Mouse (Mus musculus) layer of hippocampus, adult 9-11 months (tissue): ENCODE measurements around the gene Lgr4.

Experiments used
- DNase-seq: peaks from one replicate; pipeline ENCODE4 v3.0.0; 2022

The Lgr4 gene

DNA sequence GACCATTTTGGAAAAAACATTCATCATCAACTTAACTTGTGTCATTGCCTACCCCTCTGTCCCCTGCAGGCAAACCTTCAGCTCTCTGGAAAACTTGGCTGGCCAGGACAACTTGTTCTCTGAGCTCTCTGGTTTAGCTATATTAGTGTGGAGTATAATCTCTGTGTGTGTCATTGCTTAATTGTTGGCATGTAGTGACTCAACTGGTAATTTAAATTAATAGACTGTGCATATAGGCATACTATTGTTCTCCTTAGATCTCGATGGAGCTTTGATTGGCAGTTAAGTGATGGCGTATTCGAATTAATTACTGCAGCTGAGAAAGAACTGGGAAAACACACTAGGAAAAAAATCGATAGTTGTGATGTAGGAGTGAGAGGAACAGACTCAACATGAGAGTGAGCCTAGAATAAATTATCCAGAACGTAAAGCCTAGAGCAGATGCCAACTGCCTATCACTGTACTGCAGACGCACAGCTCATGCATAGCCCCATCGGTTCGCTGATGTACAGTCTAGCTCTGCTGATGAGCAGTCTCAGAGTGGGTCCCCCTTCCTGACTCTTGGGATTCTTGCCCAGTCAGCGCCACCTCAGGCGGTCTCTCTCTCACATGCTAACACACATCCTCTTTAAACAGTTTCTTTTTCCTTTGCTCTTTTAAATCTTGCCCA is 35.7 kb downstream of the Lgr4 start:
- DNase-seq = no peak

DNA sequence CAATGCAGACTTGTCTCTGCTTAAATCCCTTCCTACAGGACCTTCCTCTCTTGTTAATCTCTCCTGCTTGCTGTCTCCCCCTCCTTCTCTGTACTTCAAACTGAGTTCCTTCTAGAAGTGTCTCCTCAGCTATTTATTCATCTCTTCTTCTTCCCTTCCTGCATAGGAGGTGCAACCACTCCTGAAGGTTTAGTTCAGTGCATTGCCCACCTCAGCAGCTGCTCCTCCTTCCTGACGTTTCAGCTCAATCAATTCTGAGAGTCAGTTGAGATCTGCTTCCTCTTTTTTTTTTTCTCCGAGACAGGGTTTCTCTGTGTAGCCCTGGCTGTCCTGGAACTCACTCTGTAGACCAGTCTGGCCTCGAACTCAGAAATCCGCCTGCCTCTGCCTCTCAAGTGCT is 36.4 kb downstream of the Lgr4 start:
- no peak for DNase-seq

DNA sequence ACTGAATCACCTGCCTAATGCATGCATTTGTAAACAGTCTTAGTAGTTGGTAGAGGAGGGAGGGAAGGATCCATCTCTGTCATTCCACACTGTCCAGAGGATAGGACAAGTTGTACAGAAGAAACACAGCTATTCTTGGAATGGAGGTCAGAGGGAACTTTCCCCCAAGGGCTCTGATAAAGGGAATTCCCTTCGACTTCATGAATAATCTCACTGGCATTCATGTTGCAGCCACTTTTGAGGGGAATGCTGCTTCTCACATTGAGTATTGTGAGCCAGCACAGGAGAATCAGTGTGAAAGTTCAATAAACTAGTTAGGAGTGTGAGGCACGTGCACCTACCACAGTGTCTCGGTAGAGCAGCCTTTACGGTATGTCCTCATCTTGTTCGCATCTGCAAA is 37.6 kb downstream of the Lgr4 start:
- DNase-seq = no peak

DNA sequence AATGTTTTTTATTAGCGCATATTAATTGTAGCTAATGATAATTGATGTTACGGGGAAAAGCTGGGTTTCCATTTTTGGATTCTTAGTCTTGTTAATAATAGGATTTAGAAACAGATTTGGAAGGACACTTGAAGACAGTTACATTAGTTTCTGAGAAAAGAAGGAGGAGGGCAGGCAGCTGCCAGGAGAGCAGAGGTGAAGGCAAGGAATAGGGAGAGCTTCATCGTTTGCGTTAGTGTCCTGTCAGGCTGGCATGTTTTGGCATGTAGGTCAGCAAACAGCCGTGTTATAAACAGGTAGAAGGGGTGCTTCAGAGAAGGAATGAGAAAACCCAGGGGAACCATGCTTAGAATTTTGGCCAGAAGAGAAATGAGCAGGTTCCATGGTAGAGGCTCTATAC is 38.5 kb downstream of the Lgr4 start:
- no peak for DNase-seq

DNA sequence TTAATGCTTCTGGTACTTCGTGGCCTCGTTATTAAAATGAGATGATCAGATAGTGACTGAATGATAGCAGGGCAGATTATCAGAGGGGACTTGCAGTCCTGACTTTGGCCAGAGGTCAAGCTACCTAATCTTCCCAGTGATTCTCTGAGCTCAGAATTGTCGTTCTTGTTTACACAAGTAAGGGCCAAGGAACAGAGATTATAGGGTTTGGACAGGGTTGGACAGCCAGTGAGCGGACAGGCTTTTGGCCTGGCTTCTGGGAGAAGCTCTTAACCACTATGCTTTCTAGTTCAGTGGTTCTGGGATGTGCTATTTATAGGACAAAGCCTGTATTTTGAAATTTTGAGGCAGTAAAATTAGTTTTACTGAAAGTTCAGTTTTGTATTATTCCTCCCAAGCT is 39.3 kb downstream of the Lgr4 start:
- no peak for DNase-seq

DNA sequence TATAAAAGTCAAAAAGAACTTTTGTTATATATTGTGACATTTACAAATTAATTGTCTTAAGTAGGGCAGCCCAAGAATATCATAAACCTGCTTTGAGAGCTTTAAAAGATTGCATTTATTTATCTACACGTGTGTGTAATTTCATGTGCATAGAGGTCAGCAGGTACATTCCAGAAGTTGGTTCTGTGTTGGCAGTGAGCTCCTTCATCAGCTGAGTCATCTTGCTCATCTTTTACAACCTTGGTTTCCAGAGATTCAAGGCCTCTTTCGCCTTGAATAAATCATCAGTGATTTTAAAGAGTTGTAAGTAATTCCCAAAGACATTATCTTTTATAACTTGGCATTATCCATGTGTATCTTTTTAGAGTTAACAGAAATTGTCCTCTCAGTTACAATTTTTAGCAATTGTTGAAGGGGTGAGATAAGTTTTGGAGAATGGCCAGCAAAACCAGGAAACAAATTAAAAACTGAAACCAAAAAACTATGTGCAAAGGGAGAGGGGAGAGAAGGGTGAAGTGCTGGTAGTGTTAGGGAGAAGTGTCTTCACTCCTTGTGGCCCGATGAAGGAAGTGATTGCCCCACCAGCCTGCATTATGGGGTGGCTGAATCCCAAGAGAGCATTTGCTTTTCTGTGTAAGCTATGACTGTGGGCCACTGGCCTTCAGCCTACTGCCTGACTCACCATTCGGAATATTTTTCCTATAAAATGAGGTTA is 41.4 kb downstream of the Lgr4 start:
- no peak for DNase-seq

DNA sequence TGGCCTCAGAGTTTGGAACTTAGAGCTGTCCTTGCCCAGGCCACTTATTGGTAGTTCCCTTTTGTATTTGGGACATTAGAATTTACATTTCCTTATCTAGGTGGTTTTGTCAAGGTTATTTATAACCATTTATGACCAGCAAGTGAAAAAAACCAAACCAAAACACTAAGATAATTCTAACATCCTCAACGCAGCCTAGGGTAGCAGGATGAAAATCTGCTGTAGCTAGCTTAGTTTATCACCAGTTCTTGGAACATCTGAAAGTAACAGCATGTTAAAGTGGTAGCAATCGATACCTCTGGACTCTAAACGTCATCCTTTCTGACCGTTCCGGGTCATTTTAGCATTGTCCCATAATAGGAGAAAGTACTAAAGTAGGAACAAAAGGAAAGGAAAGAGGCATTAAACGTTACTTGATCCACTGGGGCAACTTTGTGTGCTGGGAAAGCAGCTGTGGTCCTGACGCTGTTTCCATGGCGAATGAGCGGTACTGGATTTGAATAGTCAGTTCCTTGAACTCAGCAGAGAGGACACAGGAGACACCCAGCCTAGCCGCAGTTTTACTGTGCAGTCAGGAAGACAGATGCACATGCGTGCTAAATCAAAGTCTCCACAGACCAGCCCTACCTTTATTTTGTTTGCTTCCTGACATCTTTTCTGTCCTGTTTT is 42.1 kb downstream of the Lgr4 start:
- no peak for DNase-seq

DNA sequence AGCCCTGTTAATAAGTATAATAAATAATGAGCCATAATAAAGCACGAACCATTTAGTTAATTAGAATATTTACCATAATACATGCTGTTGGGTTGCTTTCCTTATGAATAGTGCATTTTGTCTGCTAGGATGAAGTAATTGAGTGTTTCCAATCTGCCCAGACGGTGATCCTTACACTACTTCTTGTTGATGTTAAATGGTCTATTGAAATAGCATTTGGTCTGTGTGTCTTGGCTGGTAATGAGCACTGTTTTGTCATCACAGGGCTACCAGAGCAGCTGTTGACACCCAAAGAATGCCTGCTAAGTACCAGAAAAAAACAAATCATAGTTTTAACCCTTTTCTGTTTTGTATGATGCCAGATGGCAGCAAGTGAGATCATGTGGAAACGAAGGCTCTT is 42.8 kb downstream of the Lgr4 start:
- DNase-seq = peak; percentile 49

DNA sequence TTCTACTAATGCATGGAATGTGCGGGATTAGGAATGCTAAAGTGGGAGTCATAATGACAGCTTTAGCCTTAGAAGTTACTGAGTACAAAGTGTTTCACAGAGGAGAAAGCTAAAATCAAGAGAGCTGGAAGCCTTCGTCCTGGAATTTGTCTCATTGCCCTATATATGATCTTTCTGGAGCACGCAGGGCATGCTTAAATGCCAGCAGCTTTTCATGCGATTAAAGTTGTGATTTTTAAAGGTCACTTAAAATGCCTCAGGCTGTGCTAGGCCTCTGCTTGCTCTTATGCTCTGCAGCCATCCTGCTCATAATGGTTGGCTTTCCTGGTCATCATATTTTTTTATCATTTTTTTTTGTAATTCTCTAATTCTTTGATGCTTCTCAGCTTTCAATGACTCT is 43.7 kb downstream of the Lgr4 start:
- DNase-seq = no peak

DNA sequence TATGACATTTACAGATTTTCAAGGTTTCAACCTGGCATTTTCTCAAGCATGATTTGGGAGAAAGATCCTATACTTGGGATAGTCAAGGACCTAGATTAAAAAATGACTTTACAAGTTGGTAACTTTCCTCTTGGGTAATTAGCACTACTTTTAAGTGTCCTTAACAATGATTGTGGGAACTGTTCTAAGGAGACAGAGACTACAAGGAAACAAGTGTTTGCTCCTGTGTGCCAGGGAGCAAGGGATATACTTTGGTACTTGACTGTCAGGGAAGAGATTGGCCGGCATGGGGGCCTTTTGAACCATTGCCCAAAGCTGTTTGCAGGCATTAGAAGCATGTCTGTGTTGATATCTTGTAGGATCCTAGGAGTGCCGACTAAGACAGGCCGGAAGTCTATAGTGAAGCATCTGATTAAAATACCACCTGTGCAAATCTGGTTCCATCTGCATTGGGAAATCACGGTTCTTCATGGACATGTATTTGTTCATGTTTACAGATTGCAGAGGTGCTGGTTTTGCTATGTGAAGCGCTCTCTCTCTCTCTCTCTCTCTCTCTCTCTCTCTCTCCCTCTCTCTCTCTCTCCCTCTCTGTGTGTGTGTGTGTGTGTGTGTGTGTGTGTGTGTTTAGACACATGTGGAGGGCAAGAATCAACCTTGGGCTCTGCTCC is 46.3 kb downstream of the Lgr4 start:
- no peak for DNase-seq

DNA sequence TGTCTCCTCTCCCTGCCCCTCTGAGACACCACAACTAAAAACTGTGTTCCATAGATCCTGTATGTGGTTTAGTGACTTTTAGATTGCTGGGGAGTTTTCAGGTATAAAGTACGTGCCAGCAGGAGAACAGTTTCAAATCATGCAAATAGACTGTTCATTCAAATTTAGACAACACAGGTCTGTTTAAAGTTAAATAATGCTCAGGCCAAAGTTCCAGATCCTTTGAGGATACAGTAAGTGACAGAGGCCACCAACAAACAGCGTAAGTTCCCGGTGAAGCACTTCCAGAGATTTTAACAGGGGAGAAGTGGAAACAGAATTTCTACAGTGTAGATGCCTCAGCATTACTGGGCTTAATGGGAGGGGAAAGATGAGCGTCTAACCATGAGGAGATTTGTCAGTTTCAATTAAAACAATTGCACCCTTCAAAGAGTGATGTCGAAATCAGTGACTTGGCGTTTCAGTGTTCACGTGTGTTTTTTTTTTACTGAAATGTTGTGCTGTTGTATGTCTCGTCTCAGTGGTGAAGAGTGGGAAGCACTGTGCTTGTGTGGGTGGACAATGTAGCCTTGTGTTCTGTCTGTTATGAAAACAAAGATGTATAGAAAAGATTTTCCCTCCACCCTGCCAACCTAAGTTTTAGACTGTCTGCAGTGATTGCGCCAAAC is 48.4 kb downstream of the Lgr4 start:
- no peak for DNase-seq

DNA sequence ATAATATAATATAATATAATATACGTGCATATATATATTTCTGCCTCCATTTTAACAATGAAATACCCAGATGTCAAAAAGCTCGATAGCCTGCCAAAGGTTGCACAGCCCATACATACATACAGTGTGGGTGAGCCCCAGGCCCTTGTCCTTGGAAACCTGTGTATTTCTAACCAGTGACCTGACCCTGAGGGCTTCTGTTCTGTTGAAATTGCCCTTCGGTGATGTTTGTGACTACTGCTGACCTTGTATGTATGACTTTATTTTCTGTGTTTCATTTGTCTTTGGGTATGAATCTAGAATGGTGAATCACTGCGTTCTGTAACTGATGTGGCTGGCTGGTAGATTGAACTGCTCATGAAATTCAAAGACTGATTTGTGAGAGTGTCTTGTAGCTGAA is 49.4 kb downstream of the Lgr4 start:
- DNase-seq = no peak

DNA sequence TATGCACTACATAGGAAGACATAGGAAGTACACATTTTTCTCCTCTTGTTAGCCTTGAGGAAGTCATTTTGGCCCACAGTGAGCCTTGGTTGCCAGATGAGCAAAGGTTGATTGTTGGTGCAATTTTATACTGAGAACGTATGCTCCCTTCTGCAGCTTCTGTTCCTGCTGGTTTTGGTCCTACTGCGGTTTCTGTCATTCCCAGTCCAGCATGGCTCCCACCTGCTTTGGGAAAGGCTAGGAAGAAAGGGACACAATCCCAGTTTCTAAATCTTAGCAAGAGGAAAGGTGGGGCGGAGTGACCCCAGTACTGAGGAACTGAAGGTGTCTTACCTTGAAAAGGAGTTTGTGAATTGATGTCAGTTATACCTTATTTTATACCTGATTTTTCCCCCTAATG is 51.9 kb downstream of the Lgr4 start:
- no peak for DNase-seq

DNA sequence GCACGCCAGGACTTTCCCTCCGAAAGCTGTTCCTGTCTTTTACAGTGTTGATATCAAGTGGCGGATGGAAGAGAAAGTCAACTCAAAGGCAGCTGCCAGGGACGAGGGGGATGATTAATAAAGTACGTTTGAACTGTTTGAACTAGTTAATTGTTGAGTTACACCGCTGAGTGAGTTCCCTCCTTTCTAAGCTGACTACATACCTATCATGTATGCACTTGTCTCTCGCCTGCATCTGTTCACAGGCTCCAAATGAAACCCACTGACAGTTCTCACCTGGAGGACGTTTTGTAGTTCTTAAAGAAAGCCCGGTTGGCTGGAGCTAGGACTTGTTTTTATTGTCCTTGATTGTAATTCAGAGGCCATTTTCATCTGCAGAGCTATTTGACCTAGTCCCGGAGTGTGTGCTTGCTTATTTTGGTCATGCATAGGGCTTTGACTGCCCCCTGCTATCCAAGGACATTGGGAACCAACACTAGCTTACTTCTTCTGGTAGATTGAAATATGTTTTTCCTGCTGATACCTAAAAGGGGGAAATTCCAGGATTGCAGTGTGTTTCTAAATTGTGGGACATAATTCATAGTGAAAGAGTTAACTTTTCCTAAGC is 52.6 kb downstream of the Lgr4 start:
- no peak for DNase-seq

DNA sequence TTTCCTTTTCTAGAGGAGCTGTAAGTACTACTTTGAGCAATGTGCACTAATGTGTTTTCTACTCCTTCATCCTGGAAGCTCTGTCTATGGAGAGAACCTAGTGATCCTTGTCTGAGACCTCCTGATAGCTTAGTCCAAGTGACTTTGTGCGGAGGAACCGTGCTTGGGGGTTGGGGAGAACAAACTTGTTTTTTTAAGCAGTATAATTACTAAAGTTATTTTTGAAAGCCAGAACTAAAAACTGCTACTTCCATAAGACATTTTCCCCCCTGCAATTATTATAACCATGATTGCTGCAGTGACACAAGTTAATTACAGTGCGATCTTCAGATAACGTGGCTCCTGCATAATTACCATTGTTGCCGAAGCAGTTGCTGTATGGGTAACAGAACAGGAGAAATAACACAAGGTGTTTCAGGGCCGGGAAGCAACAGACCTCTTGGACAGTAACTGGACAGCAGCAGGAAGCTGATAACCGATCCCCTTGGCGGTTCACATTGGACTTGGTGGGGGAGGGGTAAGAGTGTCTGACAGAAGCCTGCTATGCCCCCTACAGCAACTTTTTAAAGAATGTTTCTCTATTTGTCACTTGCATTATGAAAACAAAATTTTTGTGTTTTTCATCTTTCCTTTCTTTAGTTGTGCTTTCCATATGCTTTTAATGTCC is 53.4 kb downstream of the Lgr4 start:
- DNase-seq = no peak

DNA sequence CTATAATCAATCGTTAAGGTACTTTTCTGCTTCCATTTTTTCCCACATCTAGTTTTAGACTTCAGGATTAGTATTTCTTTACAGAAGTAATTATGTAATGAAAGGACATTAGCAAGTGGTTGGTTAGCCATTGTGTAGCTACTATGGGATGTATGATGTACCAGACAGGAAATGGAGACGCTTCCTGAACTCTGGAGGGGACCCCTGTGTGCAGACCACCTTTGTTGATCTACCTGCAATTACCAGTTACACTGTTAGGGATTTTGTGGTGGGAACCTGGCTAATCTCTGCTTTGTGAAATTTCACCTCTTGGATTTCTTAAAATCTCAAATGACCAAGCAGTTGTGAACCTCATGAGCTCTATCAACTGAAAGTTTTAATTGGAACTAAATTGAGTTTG is 54.9 kb downstream of the Lgr4 start:
- DNase-seq = no peak

DNA sequence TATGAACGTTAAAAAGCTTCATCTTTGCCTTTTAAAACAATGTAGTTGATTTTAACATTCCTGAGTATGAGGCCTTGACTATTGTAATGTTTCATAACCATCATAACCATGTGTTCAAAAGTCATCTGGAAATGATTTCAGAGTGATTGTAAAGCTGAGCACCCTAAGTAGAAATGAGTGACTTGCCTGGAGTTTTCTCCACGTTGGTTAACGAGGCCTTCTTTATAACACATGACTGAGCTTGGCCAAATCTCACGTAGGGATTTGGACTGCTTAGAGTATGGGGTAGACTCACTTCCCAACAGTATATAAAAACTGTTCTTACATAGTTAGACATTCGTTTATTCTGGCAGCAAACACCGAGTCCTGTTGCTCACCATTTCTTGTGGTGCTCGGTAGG is 55.5 kb downstream of the Lgr4 start:
- DNase-seq = no peak

DNA sequence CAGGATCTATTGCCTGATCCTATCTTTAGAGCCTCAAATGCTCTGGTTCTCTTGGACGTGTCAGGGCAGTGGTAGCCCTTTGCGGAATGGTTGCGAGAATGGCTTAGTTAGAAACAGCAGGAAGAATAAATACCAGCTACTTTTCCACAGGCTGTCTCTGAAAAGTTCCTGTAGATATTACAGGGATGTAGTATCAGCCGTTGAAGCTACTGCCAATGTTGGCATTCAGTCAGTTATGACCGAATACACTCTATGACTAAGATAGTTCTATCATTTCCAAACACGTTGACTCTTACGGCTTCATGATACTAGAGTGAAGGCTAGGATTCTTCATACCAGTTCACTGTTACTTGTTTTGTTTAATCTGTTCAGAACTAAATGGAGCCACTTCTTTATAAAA is 57.4 kb downstream of the Lgr4 start:
- DNase-seq = no peak

DNA sequence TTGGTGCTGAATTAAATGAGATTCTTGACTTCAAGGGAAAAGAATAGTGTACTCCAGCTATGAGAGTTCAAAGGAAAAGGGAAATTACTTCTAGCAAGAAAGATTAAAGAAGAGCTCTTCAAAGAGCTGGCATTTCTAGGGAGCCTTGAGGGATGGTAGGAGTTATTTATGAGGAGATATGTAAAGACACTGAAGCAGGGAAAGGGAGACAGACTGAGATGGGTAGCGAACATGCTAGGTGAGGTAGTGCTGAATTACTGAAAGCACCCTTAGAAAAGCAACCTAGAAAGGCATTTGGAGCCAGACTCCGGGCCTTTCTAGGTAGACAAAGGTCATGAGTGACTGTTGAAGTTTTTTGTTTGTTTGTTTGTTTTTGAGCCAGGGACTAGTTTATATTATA is 58.7 kb downstream of the Lgr4 start:
- DNase-seq = no peak

DNA sequence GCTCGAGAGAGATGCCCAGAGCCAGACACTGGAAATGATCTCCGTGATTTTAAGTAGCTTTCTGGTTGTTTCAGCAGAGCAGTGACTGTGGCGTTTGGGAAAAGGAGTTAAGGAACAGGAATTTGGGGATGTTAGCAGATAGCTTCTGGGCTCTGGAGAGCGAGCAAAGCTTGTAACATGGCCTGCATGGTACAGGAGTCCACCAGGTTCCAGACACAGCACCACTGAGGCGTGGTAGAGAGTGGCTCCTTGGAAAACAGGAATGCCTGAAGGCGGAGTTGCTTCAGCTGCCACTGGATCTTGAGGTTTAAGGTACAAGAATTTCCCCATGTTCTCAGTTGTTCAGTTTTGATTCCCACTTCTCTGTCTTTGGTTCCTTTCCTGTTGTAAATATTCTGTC is 59.9 kb downstream of the Lgr4 start:
- DNase-seq = no peak

DNA sequence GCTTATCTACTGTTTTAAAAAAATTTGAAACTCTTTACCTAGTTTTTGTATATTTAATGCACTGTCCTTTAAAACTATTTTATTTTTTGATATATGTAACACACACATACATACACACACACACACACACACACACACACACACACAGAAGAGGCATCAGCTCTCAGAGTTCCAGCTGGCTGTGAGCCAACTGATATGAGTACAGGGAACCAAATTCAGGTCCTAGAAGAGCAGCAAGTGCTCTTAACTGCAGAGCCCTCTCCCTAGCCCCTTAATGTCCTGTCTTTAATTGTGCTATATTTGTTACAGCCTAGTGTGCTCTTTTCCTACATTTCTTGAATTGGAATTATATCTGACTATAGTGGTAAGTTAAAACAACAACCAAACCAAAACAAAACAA is 61.8 kb downstream of the Lgr4 start:
- DNase-seq = no peak

DNA sequence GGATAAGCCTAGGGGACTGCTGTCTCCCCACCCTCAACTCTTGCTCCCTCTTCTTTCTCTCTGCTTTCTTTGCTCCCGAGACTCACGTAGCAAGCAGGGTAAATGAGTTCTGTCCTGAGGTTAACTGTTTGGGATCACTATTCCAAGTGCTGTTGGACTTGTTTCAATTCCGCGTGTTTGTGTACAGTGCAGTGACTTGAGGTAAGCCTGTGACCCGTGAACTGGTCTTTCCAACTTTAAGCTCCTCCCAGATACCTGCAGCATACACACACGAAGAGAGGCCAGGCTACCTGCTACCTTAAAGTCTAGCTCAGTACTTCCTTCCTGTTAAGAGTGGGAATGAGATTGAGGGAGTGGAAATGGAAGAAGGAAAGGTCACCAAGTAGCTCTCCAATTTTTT is 66.0 kb downstream of the Lgr4 start:
- no peak for DNase-seq
